Mouse (Mus musculus) ES-Bruce4 (cell line): ENCODE results near the gene Plekha7.
A peak's percentile ranks its signal among the peaks of the same experiment; 100 is the strongest.

ENCODE experiments used
- CTCF ChIP-seq: IDR thresholded peaks from one replicate; pipeline ENCODE4 v1.8.1; 2011; ENCODE audit warnings: low read depth, low read length
- POLR2A ChIP-seq: IDR thresholded peaks from one replicate; pipeline ENCODE4 v1.8.1; 2011; ENCODE audit warnings: low read length; ENCODE audit not compliant: insufficient read depth

DNA sequence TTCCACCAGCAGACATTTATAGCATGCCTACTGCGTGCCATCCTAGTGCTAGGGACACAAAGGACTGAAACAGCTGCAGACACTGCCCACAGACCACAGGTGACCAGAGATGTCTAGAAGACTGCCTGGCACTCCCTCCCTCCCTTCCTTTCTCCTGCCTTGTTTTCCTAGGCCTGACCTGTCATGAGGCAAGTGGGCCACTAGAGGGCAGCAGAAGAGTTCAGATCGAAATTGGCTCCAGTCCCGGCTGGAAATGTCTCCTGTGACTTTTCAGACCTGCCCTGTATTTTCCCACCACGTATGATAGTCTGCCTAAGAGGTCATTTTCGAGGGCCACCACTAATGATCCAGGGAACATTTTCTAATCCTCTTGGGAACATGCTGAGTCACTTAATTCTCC, 176.1 kb downstream of the Plekha7 start:
- peak; percentile 92 for TF ChIP-seq CTCF
- TF ChIP-seq POLR2A = no peak
